Mouse (Mus musculus) heart, embryonic 14.5 days (tissue): ENCODE data around the gene Abca3. TPM values are rescaled to one million over a fixed set of nuclear protein-coding genes. Genes with fewer than 3 reads are reported as not detected.
A peak's percentile ranks its signal among the peaks of the same experiment; 100 is the strongest.

Experiments used
- ATAC-seq: fragments of 200-750 bp; cut with Nextera tagmentation; 2 replicates; pipeline ENCODE4 v1.8.0; 2017; ENCODE audit warnings: low read depth, moderate TSS enrichment; ENCODE audit not compliant: insufficient number of reproducible peaks, insufficient read depth, low FRiP score
- H3K27ac ChIP-seq, 2 experiments: fragments of 200-500 bp in 1 of 2; fragments of 300-500 bp in 1 of 2; sonication (generic) in 1 of 2; replicated peaks in 1 of 2; 2 replicates each; pipeline ENCODE4 v1.5.1; 2012 to 2014; ENCODE audit warnings: low read depth in 2 of 2, low read length in 2 of 2, control low read depth in 1 of 2, mild to moderate bottlenecking in 1 of 2, mixed read lengths in 1 of 2; ENCODE audit not compliant: control insufficient read depth in 1 of 2, insufficient read depth in 1 of 2
- H3K27me3 ChIP-seq: fragments of 300-500 bp; sonication (generic); 2 replicates; pipeline ENCODE4 v1.6.1; 2014; ENCODE audit warnings: mild to moderate bottlenecking, low read length, control low read depth; ENCODE audit not compliant: control insufficient read depth, insufficient read depth
- H3K36me3 ChIP-seq: fragments of 300-500 bp; sonication (generic); 2 replicates; pipeline ENCODE4 v1.6.1; 2014; ENCODE audit warnings: mild to moderate bottlenecking, control low read depth, low read length, mixed read lengths; ENCODE audit not compliant: control insufficient read depth, insufficient read depth
- H3K4me1 ChIP-seq, 2 experiments: fragments of 200-500 bp in 1 of 2; fragments of 300-500 bp in 1 of 2; sonication (generic) in 1 of 2; 2 replicates each; pipeline ENCODE4 v1.6.1; 2012 to 2014; ENCODE audit warnings: low read length in 2 of 2, control low read depth in 1 of 2, mixed read lengths in 1 of 2; ENCODE audit not compliant: control insufficient read depth in 2 of 2, insufficient read depth in 2 of 2
- H3K4me2 ChIP-seq: fragments of 300-500 bp; sonication (generic); 2 replicates; pipeline ENCODE4 v1.6.1; 2014; ENCODE audit warnings: mild to moderate bottlenecking, low read length
- H3K4me3 ChIP-seq, 2 experiments: fragments of 200-500 bp in 1 of 2; fragments of 300-500 bp in 1 of 2; sonication (generic) in 1 of 2; 2 replicates each; pipeline ENCODE4 v1.5.1; 2012 to 2014; ENCODE audit warnings: low read length in 2 of 2, mild to moderate bottlenecking in 2 of 2, control low read depth in 1 of 2, low read depth in 1 of 2, moderate library complexity in 1 of 2; ENCODE audit not compliant: control insufficient read depth in 1 of 2, insufficient read depth in 1 of 2
- H3K9ac ChIP-seq: fragments of 300-500 bp; sonication (generic); 2 replicates; pipeline ENCODE4 v1.6.1; 2014; ENCODE audit warnings: mild to moderate bottlenecking, low read length
- H3K9me3 ChIP-seq: fragments of 300-500 bp; sonication (generic); 2 replicates; pipeline ENCODE4 v1.6.1; 2016; ENCODE audit warnings: low read length, control low read depth; ENCODE audit not compliant: control insufficient read depth
- WGBS: fragments of 180-500 bp; shearing (Covaris S2); extraction: QIAGEN DNeasy Blood & Tissue Kit; methylation state at CpG from one replicate; pipeline ENCODE4 v1.1.7; 2014; 5-methylcytosine and 5-hydroxymethylcytosine counted together
- polyA plus RNA-seq: library from polyadenylated mRNA; unstranded; fragments of >200 nt; fragmentation: Nextera tagmentation; extraction: Ambion mirVana; gene quantifications from 2 replicates; pipeline ENCODE4 v1.2.1, GENCODE M21; 2014

Abca3 gene
- 8.5 and 8.6 TPM in 2 replicates for polyA plus RNA-seq

DNA sequence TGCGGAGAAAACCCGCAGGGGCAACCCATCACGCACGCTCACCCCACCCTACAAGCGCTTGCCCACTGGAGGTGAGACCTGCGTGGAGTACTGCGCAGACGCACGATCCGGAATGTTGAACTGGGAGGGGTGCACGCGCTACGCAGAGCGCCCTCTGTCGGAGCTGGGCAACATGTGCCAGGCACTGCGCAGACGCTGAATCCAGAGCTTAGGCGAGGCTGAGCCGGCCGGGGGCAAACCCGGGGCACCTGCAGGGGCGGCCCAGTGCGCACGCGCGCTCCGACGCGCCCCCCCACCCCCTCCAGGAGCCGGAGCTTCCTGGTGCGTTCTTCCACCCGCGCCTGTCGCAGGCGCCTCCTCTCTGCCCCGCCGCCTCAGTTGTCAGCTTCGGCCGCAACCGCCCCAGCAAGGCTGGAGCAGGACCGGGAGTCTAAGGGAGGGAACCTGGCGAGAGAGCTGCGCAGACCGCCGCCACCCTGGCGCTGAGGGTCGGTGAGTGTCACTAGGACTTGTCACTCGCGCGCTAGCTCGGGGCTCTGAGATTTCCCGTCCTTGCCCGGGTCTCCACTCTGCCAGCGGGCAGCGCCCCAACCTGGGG is at the start of gene Abca3:
Abca3 (plus strand) TSS at position 191 of the 598 bp plus-strand sequence.
- H3K4me2 ChIP-seq, result peak within 1 kb of the TSS; percentile 96
- peaks cover 3 to 10% of the 10 kb centered on the region in 2 experiments; a peak in 3 of 4 replicates for H3K4me1 ChIP-seq
- H3K27ac ChIP-seq, result no peak within 1 kb of the TSS
- H3K4me3 ChIP-seq, result peak within 1 kb of the TSS; percentile 73 to 80
- no peaks in the 10 kb centered on the region for H3K9me3 ChIP-seq
- under 1% methylated on average over 53 of the region's 55 CpGs for WGBS
- H3K27me3 ChIP-seq, result peaks cover 15% of the 10 kb centered on the region
- peak; percentile 93 for ATAC-seq
- no peaks in the 10 kb centered on the region for H3K36me3 ChIP-seq
- peak within 1 kb of the TSS; percentile 87 for H3K9ac ChIP-seq

DNA sequence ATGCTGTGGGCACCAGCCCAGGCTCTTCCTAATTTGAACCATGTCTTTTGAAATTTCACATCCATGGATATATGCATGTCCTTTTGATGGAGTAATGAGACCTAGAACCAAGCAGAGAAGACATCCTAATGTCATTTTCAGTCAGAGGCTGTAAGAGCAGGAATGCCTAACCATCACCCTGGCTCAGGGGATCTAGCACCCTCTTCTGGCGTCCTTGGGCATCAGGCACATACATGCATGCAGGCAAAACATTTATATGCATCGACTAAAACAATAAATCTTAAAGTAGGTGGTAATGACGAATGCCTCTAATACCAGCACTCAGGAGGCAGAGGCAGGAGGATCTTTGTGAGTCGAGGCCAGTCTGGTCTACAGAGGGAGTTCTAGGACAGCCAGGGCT is 44.2 kb upstream of the Abca3 start:
- Histone ChIP-seq H3K27me3 (no peaks in the 10 kb centered on the region), H3K4me3 (no peak overlapping the region), H3K4me1 (no peaks in the 10 kb centered on the region), H3K36me3 (no peaks in the 10 kb centered on the region), H3K27ac (no peak overlapping the region), H3K4me2 (no peak overlapping the region), H3K9me3 (no peaks in the 10 kb centered on the region), H3K9ac (no peak overlapping the region)
- 40% methylated on average over 4 of the region's 4 CpGs for WGBS
- ATAC-seq, result no peak

DNA sequence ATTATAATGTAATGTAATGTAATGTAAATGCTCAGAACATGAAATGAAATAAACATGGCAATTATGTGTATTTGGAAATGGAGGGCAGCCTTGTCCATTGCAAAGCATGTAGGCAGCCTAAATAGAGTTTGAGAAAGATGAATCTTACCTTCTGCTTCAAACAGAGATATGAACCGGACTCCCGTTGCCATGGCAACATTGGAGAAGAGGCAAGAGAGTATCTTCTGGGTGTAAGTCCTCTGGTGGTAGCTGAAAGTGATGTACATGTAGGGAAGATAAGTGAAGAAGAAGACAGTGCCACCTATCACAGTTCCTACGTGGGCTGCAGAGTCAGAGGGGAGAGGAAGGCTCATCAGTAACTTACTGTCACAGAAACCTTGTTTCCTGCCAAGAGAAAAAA is 30.9 kb upstream of the Abca3 start:
- no peak for ATAC-seq
- Histone ChIP-seq H3K36me3 (no peaks in the 10 kb centered on the region), H3K4me3 (no peak overlapping the region), H3K27me3 (no peaks in the 10 kb centered on the region), H3K4me1 (no peaks in the 10 kb centered on the region), H3K9ac (no peak overlapping the region), H3K27ac (no peak overlapping the region), H3K4me2 (no peak overlapping the region), H3K9me3 (peaks cover 4% of the 10 kb centered on the region)
- 73% methylated on average over 3 of the region's 3 CpGs for WGBS

DNA sequence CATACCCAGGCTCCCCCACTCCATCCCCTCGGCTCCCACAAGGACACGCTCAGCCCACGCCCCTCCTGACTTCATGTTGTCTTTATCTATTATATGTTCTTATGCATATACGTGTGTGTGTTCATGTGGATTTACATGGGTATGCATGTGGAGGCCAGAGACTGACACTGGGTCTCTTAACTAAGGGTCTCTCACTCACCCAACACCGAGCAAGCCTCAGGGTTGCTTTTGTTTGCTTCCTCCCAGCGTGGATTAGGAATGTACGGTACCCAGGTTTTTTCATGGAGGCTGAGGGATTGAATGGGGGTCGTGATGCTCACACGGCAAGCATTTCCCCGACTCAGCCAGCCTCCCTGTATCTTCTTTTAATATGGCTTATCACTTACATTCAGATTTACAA is 26.7 kb upstream of the Abca3 start:
- H3K27me3 ChIP-seq, result no peaks in the 10 kb centered on the region
- H3K27ac ChIP-seq, result no peak overlapping the region
- no peak overlapping the region for H3K4me2 ChIP-seq
- no peak for ATAC-seq
- no peak overlapping the region for H3K4me3 ChIP-seq
- H3K4me1 ChIP-seq, result no peaks in the 10 kb centered on the region
- H3K36me3 ChIP-seq, result no peaks in the 10 kb centered on the region
- 79% methylated on average over 10 of the region's 10 CpGs for WGBS
- H3K9me3 ChIP-seq, result peaks cover 4% of the 10 kb centered on the region
- H3K9ac ChIP-seq, result no peak overlapping the region

DNA sequence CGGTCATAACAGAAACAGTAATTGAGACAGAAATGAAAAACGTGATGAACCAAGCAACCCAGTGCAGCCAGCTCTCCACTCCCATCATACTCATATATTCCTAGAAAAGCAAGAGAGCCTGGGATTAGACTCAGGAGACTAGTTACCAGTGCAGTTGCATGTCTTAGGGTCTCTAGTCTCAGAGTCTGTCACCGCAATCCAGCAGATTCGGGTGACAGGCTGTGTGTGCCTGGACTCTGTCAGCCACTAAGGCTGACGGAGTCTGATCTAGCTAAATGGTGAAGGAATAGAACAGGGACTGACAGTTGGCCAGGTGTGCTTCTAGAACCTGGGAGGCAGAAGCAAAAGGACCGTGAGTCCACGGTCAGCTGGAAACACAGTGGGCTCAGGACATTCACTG is 24.1 kb upstream of the Abca3 start:
- no peaks in the 10 kb centered on the region for H3K4me1 ChIP-seq
- no peak for ATAC-seq
- WGBS, result 70% methylated on average over 7 of the region's 7 CpGs
- no peaks in the 10 kb centered on the region for H3K27me3 ChIP-seq
- no peak overlapping the region for H3K9ac ChIP-seq
- no peak overlapping the region for H3K27ac ChIP-seq
- H3K4me2 ChIP-seq, result no peak overlapping the region
- H3K9me3 ChIP-seq, result no peaks in the 10 kb centered on the region; the same call in 1 of the 2 replicates
- no peaks in the 10 kb centered on the region for H3K36me3 ChIP-seq
- no peak overlapping the region for H3K4me3 ChIP-seq

DNA sequence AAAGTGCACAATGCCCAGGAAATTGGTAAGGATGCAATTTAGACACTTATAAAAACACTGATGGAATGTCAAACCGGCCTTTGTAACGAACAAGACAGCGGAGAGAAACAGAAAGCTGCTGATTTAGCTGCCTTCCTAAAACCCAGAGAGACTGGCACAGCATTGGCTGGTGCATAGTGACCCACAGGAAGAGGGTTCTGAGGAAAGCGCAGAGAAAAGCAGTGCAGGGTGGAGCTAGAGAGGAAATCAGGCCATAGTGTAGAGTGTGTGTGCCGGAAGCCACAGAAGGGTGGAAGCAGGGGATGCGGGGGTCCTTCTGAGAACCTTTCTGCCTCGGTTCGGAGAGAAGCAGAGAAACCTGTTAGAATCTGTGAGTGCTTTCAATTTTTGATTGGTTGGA is 7.1 kb upstream of the Abca3 start:
- H3K4me2 ChIP-seq, result no peak overlapping the region
- no peaks in the 10 kb centered on the region for H3K9me3 ChIP-seq
- no peak overlapping the region for H3K9ac ChIP-seq
- H3K4me3 ChIP-seq, result no peak overlapping the region
- 81% methylated on average over 8 of the region's 8 CpGs for WGBS
- H3K36me3 ChIP-seq, result no peaks in the 10 kb centered on the region
- no peak overlapping the region for H3K27ac ChIP-seq
- no peak for ATAC-seq
- H3K27me3 ChIP-seq, result 0 out of 2 replicates have a peak, but pooled peaks cover 4% of the 10 kb centered on the region
- no peaks in the 10 kb centered on the region for H3K4me1 ChIP-seq

DNA sequence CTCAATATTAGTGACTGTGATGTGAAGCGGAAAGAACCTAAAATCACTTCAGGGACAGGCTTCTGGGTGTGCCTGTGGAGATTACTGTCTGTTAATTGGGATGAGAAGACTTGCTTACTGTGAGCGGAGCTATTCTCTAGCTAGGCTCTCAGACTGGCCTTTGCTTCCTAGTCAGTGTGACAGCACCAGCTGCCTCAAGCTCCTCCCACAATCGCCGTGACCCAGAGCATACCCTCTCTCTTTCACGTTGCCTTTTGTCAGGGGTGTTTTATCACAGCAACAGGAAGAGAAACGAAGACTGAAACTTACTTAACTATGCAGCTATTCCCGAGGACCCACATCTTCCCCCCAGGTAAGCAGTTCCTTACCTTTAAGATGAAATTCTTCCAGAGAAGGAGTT is 4.9 kb upstream of the Abca3 start:
- H3K4me3 ChIP-seq, result no peak overlapping the region
- no peaks in the 10 kb centered on the region for H3K36me3 ChIP-seq
- no peak overlapping the region for H3K27ac ChIP-seq
- no peaks in the 10 kb centered on the region for H3K9me3 ChIP-seq
- H3K4me1 ChIP-seq, result peaks cover 0 to 5% of the 10 kb centered on the region in 2 experiments; a peak in 2 of 4 replicates
- ATAC-seq, result no peak
- no peak overlapping the region for H3K4me2 ChIP-seq
- no peak overlapping the region for H3K9ac ChIP-seq
- H3K27me3 ChIP-seq, result peaks cover 15% of the 10 kb centered on the region
- 47% methylated on average over 7 of the region's 7 CpGs for WGBS

DNA sequence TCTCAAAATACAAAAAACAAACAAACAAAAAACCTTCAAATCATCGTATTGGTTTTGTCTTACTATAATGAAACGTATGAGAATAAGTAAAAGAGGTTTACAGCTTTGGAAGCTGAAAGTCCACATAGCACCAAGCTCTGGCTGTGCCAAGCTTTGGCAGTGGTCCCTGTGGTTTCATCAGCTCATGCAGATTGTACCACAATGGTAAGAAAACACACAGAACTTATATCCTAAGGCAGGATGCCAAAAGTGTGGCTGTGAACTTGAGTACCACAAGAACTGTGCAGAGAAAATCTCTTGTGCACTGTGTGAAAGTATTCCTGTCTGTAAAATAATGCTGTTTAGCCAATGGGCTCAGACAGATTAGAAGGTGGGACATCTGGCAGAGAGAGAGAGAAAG is 2.6 kb upstream of the Abca3 start:
- H3K4me1 ChIP-seq, result peaks cover 3 to 10% of the 10 kb centered on the region in 2 experiments; a peak in 3 of 4 replicates
- ATAC-seq, result no peak
- no peaks in the 10 kb centered on the region for H3K9me3 ChIP-seq
- no peak overlapping the region for H3K4me2 ChIP-seq
- WGBS, result 74% methylated on average over 2 of the region's 2 CpGs
- no peaks in the 10 kb centered on the region for H3K36me3 ChIP-seq
- H3K27ac ChIP-seq, result no peak overlapping the region
- no peak overlapping the region for H3K9ac ChIP-seq
- peaks cover 15% of the 10 kb centered on the region for H3K27me3 ChIP-seq
- no peak overlapping the region for H3K4me3 ChIP-seq
